Mouse (Mus musculus) forebrain, embryonic 16.5 days (tissue): ENCODE data around the gene Gde1. TPM values are rescaled to one million over a fixed set of nuclear protein-coding genes. Genes with fewer than 3 reads are reported as not detected.

Source experiments
- ATAC-seq: fragments of 200-750 bp; cut with Nextera tagmentation; 2 replicates; pipeline ENCODE4 v1.8.0; 2017; ENCODE audit warnings: mild to moderate bottlenecking, moderate library complexity
- H3K27ac ChIP-seq: fragments of 300-500 bp; sonication (generic); 2 replicates; pipeline ENCODE4 v1.5.1; 2014; ENCODE audit warnings: low read length, control low read depth
- H3K27me3 ChIP-seq: fragments of 300-500 bp; sonication (generic); replicated peaks from 2 replicates; pipeline ENCODE4 v1.6.1; 2014; ENCODE audit warnings: low read length; ENCODE audit not compliant: control insufficient read depth, insufficient read depth
- H3K36me3 ChIP-seq: fragments of 300-500 bp; sonication (generic); 2 replicates; pipeline ENCODE4 v1.6.1; 2014; ENCODE audit not compliant: control insufficient read depth, insufficient read depth
- H3K4me1 ChIP-seq: fragments of 300-500 bp; sonication (generic); replicated peaks from 2 replicates; pipeline ENCODE4 v1.6.1; 2014; ENCODE audit warnings: low read length; ENCODE audit not compliant: control insufficient read depth, insufficient read depth
- H3K4me2 ChIP-seq: fragments of 300-500 bp; sonication (generic); 2 replicates; pipeline ENCODE4 v1.6.1; 2014; ENCODE audit warnings: mild to moderate bottlenecking, low read length, control low read depth
- H3K4me3 ChIP-seq: fragments of 300-500 bp; sonication (generic); replicated peaks from 2 replicates; pipeline ENCODE4 v1.5.1; 2014; ENCODE audit warnings: mild to moderate bottlenecking, low read length, control low read depth
- H3K9ac ChIP-seq: fragments of 300-500 bp; sonication (generic); replicated peaks from 2 replicates; pipeline ENCODE4 v1.6.1; 2014; ENCODE audit warnings: low read depth, low read length, control low read depth
- H3K9me3 ChIP-seq: fragments of 300-500 bp; sonication (generic); 2 replicates; pipeline ENCODE4 v1.6.1; 2016; ENCODE audit warnings: low read length; ENCODE audit not compliant: control insufficient read depth
- WGBS: fragments of 180-500 bp; shearing (Covaris S2); extraction: QIAGEN DNeasy Blood & Tissue Kit; methylation state at CpG from one replicate; pipeline ENCODE4 v1.1.7; 2014; 5-methylcytosine and 5-hydroxymethylcytosine counted together
- polyA plus RNA-seq: library from polyadenylated mRNA; unstranded; fragments of >200 nt; fragmentation: Nextera tagmentation; extraction: Ambion mirVana; gene quantifications from 2 replicates; pipeline ENCODE4 v1.2.1, GENCODE M21; 2015

Gene Gde1
- polyA plus RNA-seq, 1 experiment from 2014 or later, result 174 TPM

- no peak overlapping the region for H3K27ac ChIP-seq
- no peak overlapping the region for H3K4me2 ChIP-seq
- no peak for ATAC-seq
- H3K27me3 ChIP-seq, result no peaks in the 10 kb centered on the region
- H3K4me1 ChIP-seq, result no peaks in the 10 kb centered on the region
- H3K9me3 ChIP-seq, result no peaks in the 10 kb centered on the region; the same call in 1 of the 2 replicates
- no peak overlapping the region for H3K9ac ChIP-seq
- no peak overlapping the region for H3K4me3 ChIP-seq
- H3K36me3 ChIP-seq, result no peaks in the 10 kb centered on the region
- 87% methylated on average over 4 of the region's 4 CpGs for WGBS
Observed at GRCm38 (mm10) chr7:118650119-118650518, 55.5 kb downstream of the Gde1 start.

GRCm38 (mm10) chr7:118649328-118649727 lies 56.2 kb downstream of the Gde1 start:
- H3K27me3 ChIP-seq, result no peaks in the 10 kb centered on the region
- no peak overlapping the region for H3K4me2 ChIP-seq
- no peaks in the 10 kb centered on the region for H3K4me1 ChIP-seq
- H3K9ac ChIP-seq, result no peak overlapping the region
- ATAC-seq, result no peak
- H3K4me3 ChIP-seq, result no peak overlapping the region
- no peak overlapping the region for H3K27ac ChIP-seq
- H3K9me3 ChIP-seq, result no peaks in the 10 kb centered on the region
- no peaks in the 10 kb centered on the region for H3K36me3 ChIP-seq
- WGBS, result 79% methylated on average over 7 of the region's 7 CpGs

- Histone ChIP-seq H3K4me2 (no peak overlapping the region), H3K4me1 (no peaks in the 10 kb centered on the region), H3K36me3 (no peaks in the 10 kb centered on the region), H3K27ac (no peak overlapping the region), H3K9me3 (no peaks in the 10 kb centered on the region), H3K27me3 (no peaks in the 10 kb centered on the region), H3K4me3 (no peak overlapping the region), H3K9ac (no peak overlapping the region)
- 90% methylated on average over 1 of the region's 1 CpGs for WGBS
- no peak for ATAC-seq
Observed at GRCm38 (mm10) chr7:118646237-118646636, 59.3 kb downstream of the Gde1 start.

Other genes starting within 250 kb of the Gde1 start
- 0.75 and 0.89 TPM in 2 replicates for gene Itpripl2, start 213.8 kb downstream of the Gde1 start, polyA plus RNA-seq
- gene Coq7, start 172.4 kb downstream of the Gde1 start, polyA plus RNA-seq, result 69.3 and 78.2 TPM in 2 replicates
- 8.5 and 9.7 TPM in 2 replicates for gene Tmc7, start 121.0 kb downstream of the Gde1 start, polyA plus RNA-seq
- 0.16 and 0.24 TPM in 2 replicates for gene Tmc5, start 108.5 kb downstream of the Gde1 start, polyA plus RNA-seq
- gene Ccp110, start 6.8 kb upstream of the Gde1 start, polyA plus RNA-seq, result 40.0 and 42.4 TPM in 2 replicates
- gene Vps35l, start 34.4 kb upstream of the Gde1 start, polyA plus RNA-seq, result 103 and 109 TPM in 2 replicates
- gene Iqck, start 150.0 kb upstream of the Gde1 start, polyA plus RNA-seq, result 3.9 and 4.5 TPM in 2 replicates
- gene Knop1, start 150.5 kb upstream of the Gde1 start, polyA plus RNA-seq, result 69.1 and 70.3 TPM in 2 replicates